Mouse (Mus musculus) liver, adult 2 months (tissue): Measurements from ENCODE around the gene Fam241a. TPM values are rescaled to one million over a fixed set of nuclear protein-coding genes. Genes with fewer than 3 reads are reported as not detected.

Experiments used
- DNase-seq: peaks from one replicate; pipeline ENCODE4 v3.0.0-alpha.2; 2011; ENCODE audit warnings: low read depth, low spot score; ENCODE audit errors: extremely low read depth
- H3K27ac ChIP-seq: fragments of 200-500 bp; replicated peaks from 2 replicates; pipeline ENCODE4 v1.5.1; 2012; ENCODE audit warnings: low read depth, mild to moderate bottlenecking, control low read depth, inconsistent platforms, low read length; ENCODE audit not compliant: insufficient read depth
- H3K27me3 ChIP-seq: fragments of 200-500 bp; 2 replicates; pipeline ENCODE4 v1.6.1; 2012; ENCODE audit warnings: mild to moderate bottlenecking, moderate library complexity, low read length, inconsistent platforms; ENCODE audit not compliant: control insufficient read depth, insufficient read depth
- H3K36me3 ChIP-seq: fragments of 200-500 bp; 2 replicates; pipeline ENCODE4 v1.6.1; 2012; ENCODE audit warnings: low read length, inconsistent platforms; ENCODE audit not compliant: control insufficient read depth, insufficient read depth
- H3K4me1 ChIP-seq: fragments of 200-500 bp; 2 replicates; pipeline ENCODE4 v1.6.1; 2011; ENCODE audit warnings: low read length; ENCODE audit not compliant: control insufficient read depth, insufficient read depth
- H3K4me3 ChIP-seq: fragments of 200-500 bp; 2 replicates; pipeline ENCODE4 v1.5.1; 2011; ENCODE audit warnings: low read depth, mild to moderate bottlenecking, control low read depth, low read length, moderate library complexity; ENCODE audit not compliant: insufficient read depth
- H3K79me2 ChIP-seq: fragments of 200-500 bp; 2 replicates; pipeline ENCODE4 v1.6.1; 2012; ENCODE audit warnings: inconsistent platforms, mild to moderate bottlenecking, low read length, moderate library complexity; ENCODE audit not compliant: control insufficient read depth, insufficient read depth
- H3K9ac ChIP-seq: fragments of 200-500 bp; 2 replicates; pipeline ENCODE4 v1.6.1; 2012; ENCODE audit warnings: low read depth, mild to moderate bottlenecking, control low read depth, inconsistent platforms, low read length
- CTCF ChIP-seq: fragments of 200-500 bp; IDR thresholded peaks from 2 replicates; pipeline ENCODE4 v1.5.1; 2011; ENCODE audit warnings: low read depth, low read length, control low read depth
- POLR2A ChIP-seq: fragments of 200-500 bp; IDR thresholded peaks from 2 replicates; pipeline ENCODE4 v1.6.1; 2011; ENCODE audit warnings: low read length, control low read depth; ENCODE audit not compliant: insufficient read depth; ENCODE audit errors: extremely low read depth
- WGBS: fragments of 180-500 bp; shearing (Covaris S2); methylation state at CpG from one replicate; pipeline ENCODE4 v1.1.7; 2018; 5-methylcytosine and 5-hydroxymethylcytosine counted together
- polyA plus RNA-seq: library from polyadenylated mRNA; depleted of rRNA; stranded (reverse); fragments of >200 nt; gene quantifications from 2 replicates; pipeline ENCODE4 v1.2.3, GENCODE M21; 2012; rRNA removed
- total RNA-seq: library from RNA; depleted of rRNA; stranded (reverse); fragments of >200 nt; gene quantifications from 2 replicates; pipeline ENCODE4 v1.2.3, GENCODE M21; 2014; rRNA removed

Gene Fam241a
- total RNA-seq (3.2 and 3.3 TPM in 2 replicates), polyA plus RNA-seq (1.1 and 1.2 TPM in 2 replicates)

DNA sequence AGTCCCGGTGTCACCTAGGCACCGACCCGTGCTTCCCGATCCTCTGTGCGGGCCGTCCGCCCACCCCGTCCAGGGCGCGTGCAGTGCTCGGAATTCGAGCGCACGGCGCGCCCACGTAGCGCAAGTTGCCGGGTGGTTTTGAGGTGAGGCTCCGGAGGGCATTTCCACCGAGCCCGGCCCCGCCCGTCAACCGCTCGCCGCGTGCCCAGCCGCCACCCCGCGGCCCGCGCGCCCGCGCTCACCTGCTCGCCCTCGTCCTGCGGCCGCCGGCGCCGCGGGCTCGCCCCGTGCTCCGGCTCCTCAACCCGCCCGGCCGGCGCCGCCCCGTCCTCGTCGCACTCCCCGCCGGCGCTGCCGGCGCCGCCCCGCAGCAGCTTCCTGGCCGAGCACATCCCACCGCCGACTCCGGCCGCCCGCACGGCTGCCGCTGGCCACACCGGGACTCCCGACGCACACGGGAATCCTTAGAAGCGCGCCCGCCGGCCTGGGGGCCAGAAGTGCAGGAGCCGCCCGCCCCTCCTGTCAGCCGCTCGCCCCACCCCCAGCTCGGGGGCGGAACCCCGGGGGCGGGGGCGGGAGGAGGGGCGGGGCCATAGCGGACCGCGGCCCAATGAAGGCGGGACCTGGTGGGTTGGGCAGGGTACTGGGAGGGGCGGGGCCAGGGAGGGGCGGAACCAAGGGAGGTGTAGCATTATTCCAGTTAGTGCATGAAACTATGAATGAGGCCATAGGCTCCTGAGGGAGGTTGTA is at the start of gene Fam241a:
Fam241a (minus strand) TSS at position 533 of the 750 bp plus-strand sequence.
- Histone ChIP-seq H3K27ac (peak within 1 kb of the TSS; percentile 62), H3K27me3 (no peaks in the 10 kb centered on the region), H3K4me1 (peaks cover 7% of the 10 kb centered on the region; the same call in 1 of the 2 replicates), H3K79me2 (no peaks in the 10 kb centered on the region; the same call in 1 of the 2 replicates), H3K36me3 (no peaks in the 10 kb centered on the region), H3K9ac (peak within 1 kb of the TSS; percentile 80), H3K4me3 (peak within 1 kb of the TSS; percentile 74)
- peak; percentile 63 for DNase-seq
- TF ChIP-seq POLR2A, result 0 out of 2 replicates have a peak, but pooled peaks have one; percentile 37
- TF ChIP-seq CTCF, result no peak
- 1% methylated on average over 92 of the region's 94 CpGs for whole genome bisulfite sequencing

DNA sequence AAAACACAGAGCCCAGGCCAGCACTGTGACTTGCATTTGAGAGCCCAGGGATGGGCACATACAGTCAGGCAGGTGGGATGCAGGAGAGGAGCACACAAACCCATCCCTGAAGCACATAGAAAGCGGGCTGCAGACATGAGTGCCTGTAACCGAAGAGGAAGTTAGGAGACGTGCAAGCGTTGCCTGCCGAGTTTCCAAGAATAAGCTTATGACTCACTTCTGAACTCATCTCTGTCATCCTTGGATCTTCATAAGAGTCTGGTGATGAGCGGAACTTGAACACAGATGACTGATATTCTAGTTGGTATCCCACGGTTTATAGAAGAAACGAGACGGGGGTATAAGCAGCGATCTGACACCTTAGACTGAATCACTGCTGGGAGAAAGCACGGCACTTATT is 36.3 kb upstream of the Fam241a start:
- H3K27ac ChIP-seq, result no peak overlapping the region
- H3K4me1 ChIP-seq, result no peaks in the 10 kb centered on the region; the same call in 1 of the 2 replicates

DNA sequence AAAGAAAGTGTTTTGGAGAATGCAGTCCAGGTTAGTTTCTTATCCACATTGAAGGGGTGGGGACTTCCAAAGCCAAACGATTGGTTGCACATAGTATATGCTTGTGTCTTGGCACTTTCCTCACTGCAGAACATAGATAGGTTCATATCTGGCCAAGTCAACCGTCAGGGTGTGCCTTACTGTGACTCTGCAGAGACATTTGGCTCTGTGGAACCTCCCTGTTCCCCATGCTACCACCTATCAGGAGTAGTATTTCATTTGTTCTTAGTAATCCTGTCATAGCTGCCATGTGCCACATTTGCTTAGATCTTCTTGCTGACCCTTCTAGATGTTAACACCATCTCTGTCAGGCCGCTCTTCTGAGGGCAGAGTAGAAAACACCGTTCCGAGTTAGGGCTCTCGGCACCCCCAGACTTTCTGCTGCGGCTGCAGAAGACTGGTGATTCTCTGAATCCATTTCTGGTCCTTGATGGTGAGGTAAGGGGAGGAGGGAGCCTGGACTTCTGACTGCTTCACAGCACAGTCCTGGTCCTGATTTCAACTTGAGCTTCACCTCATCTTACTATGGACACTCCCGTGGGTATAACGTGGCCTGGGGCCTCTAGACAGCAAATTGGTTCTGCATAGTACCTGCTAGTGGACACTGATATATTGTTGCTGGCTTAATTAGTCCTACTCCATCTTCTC is 34.3 kb upstream of the Fam241a start:
- Histone ChIP-seq H3K27ac (no peak overlapping the region), H3K4me3 (no peak overlapping the region), H3K9ac (no peak overlapping the region), H3K4me1 (no peaks in the 10 kb centered on the region; the same call in 1 of the 2 replicates), H3K79me2 (no peaks in the 10 kb centered on the region), H3K36me3 (no peaks in the 10 kb centered on the region), H3K27me3 (no peaks in the 10 kb centered on the region)
- WGBS, result 74% methylated on average over 9 of the region's 9 CpGs
- no peak for DNase-seq
- TF ChIP-seq POLR2A (no peak), CTCF (no peak)

More for the DNA sequence above, 36.3 kb upstream of the Fam241a start:
- 88% methylated on average over 11 of the region's 11 CpGs for WGBS
- no peaks in the 10 kb centered on the region for H3K79me2 ChIP-seq
- H3K36me3 ChIP-seq, result no peaks in the 10 kb centered on the region
- no peak for TF ChIP-seq CTCF
- no peak for TF ChIP-seq POLR2A
- H3K27me3 ChIP-seq, result no peaks in the 10 kb centered on the region
- H3K4me3 ChIP-seq, result no peak overlapping the region
- DNase-seq, result no peak
- H3K9ac ChIP-seq, result no peak overlapping the region

DNA sequence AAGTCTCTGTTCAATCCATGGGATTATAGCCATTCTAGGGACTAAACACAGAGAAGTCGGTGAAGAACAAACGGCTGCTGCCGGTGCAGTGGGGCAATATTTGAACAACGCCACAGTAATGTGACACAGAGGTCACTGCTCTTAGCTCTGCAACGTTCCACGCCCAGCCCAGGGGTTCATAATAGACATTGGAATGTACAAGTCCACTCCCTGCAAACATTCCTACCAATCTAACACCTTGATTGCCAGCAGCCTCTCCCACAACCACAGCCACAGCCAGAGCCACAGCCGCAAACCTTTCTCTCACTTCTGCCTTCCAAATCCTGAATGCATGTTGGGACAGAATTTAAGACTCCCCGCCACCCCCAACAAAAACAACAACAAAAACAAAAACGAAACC is 33.8 kb upstream of the Fam241a start:
- Histone ChIP-seq H3K9ac (no peak overlapping the region), H3K79me2 (no peaks in the 10 kb centered on the region), H3K27me3 (no peaks in the 10 kb centered on the region), H3K36me3 (no peaks in the 10 kb centered on the region), H3K4me3 (no peak overlapping the region), H3K4me1 (no peaks in the 10 kb centered on the region; the same call in 1 of the 2 replicates), H3K27ac (0 out of 2 replicates have a peak overlapping the region, but pooled peaks have one; percentile 14)
- peak; percentile 97 for DNase-seq
- TF ChIP-seq CTCF (no peak), POLR2A (no peak)
- 27% methylated on average over 9 of the region's 9 CpGs for WGBS

DNA sequence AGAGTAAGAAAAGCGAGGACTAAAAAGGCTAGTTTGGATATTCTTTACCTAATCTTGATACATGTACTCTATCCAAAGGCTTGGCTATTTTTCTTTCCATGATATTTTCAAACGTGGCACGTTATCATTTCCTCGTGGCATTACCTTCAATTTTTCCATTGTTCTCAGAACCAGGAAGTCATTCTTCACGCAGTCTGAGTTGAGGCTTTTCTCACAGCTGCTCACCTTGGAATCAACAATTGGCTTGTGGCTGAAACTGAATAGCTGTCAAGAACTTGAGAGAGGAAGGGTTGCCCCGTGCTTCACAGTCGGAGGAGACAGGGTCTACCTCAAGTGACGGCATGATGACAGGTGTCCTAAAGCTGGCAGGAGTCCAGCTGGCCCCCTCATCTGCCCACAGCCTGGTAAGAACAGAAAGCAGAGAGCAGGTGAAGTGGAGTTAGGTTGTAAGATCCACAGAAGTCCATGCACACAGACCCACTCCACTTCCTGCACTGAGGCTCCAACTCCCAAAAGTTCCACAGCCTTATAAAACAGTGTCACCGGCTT is 30.6 kb upstream of the Fam241a start:
- Histone ChIP-seq H3K27me3 (no peaks in the 10 kb centered on the region), H3K79me2 (no peaks in the 10 kb centered on the region), H3K4me1 (no peaks in the 10 kb centered on the region; the same call in 1 of the 2 replicates), H3K4me3 (no peak overlapping the region), H3K36me3 (no peaks in the 10 kb centered on the region), H3K9ac (no peak overlapping the region), H3K27ac (no peak overlapping the region)
- 78% methylated on average over 9 of the region's 9 CpGs for WGBS
- no peak for DNase-seq
- TF ChIP-seq POLR2A (no peak), CTCF (no peak)
